Mouse (Mus musculus) CH12.LX (cell line): ENCODE measurements around the gene Dlgap3. TPM values are rescaled to one million over a fixed set of nuclear protein-coding genes. Genes with fewer than 3 reads are reported as not detected.

Source experiments
- DNase-seq: peaks from one replicate; pipeline ENCODE4 v3.0.0-alpha.2; 2013; ENCODE audit errors: extremely low read depth
- H3K27ac ChIP-seq: 2 replicates; pipeline ENCODE4 v1.5.1; 2012; ENCODE audit warnings: low read depth, mild to moderate bottlenecking, control low read depth, moderate library complexity; ENCODE audit not compliant: insufficient read depth
- H3K27me3 ChIP-seq: replicated peaks from 2 replicates; pipeline ENCODE3; 2012; ENCODE audit warnings: inconsistent platforms
- H3K36me3 ChIP-seq, 2 experiments: replicated peaks in 1 of 2; 2 replicates each; pipeline versions ENCODE3 to v1.6.1; 2012; ENCODE audit warnings: inconsistent platforms in 1 of 2, low read length in 1 of 2, mild to moderate bottlenecking in 1 of 2, mixed read lengths in 1 of 2, moderate library complexity in 1 of 2; ENCODE audit not compliant: control insufficient read depth in 1 of 2, insufficient read depth in 1 of 2
- H3K4me1 ChIP-seq, 2 experiments: 2 replicates each; pipeline ENCODE4 v1.6.1; 2012; ENCODE audit warnings: inconsistent platforms in 1 of 2, moderate library complexity in 1 of 2; ENCODE audit not compliant: insufficient read depth in 2 of 2, control insufficient read depth in 1 of 2
- H3K4me2 ChIP-seq: 2 replicates; pipeline ENCODE4 v1.6.1; 2012; ENCODE audit warnings: low read depth, mild to moderate bottlenecking, control low read depth; ENCODE audit not compliant: poor library complexity, insufficient read depth, severe bottlenecking
- H3K4me3 ChIP-seq, 3 experiments: fragments of 150-350 bp in 1 of 3; sonication (generic) in 1 of 3; replicated peaks in 1 of 3; 2 replicates each; pipeline versions ENCODE3 to v1.5.1; 2011 to 2012; ENCODE audit warnings: low read depth in 2 of 3, low read length in 2 of 3, mild to moderate bottlenecking in 2 of 3, moderate library complexity in 2 of 3, control low read depth in 1 of 3, improper control_type of control experiment in 1 of 3, inconsistent platforms in 1 of 3, mixed read lengths in 1 of 3; ENCODE audit not compliant: poor library complexity in 1 of 3
- H3K79me2 ChIP-seq: replicated peaks from 2 replicates; pipeline ENCODE4 v1.6.1; 2012; ENCODE audit warnings: mild to moderate bottlenecking, moderate library complexity; ENCODE audit not compliant: control insufficient read depth, poor library complexity, insufficient read depth, severe bottlenecking; ENCODE audit errors: extremely low read depth
- H3K9ac ChIP-seq: 2 replicates; pipeline ENCODE4 v1.6.1; 2012; ENCODE audit warnings: low read depth, mild to moderate bottlenecking, control low read depth, moderate library complexity; ENCODE audit not compliant: insufficient read depth
- H3K9me3 ChIP-seq: replicated peaks from 2 replicates; pipeline ENCODE3; 2012; ENCODE audit warnings: low read length, inconsistent platforms, mixed read lengths
- BHLHE40 ChIP-seq: IDR thresholded peaks from 2 replicates; pipeline ENCODE4 v1.6.1; 2011; ENCODE audit warnings: mild to moderate bottlenecking, low read depth, low read length, improper control_type of control experiment
- CHD1 ChIP-seq: IDR thresholded peaks from 2 replicates; pipeline ENCODE4 v1.6.1; 2012; ENCODE audit warnings: low read depth, low read length, improper control_type of control experiment, inconsistent platforms
- CHD2 ChIP-seq: IDR thresholded peaks from 2 replicates; pipeline ENCODE4 v1.6.1; 2011; ENCODE audit warnings: low read length, improper control_type of control experiment
- ELF1 ChIP-seq: IDR thresholded peaks from 2 replicates; pipeline ENCODE4 v1.6.1; 2014; ENCODE audit warnings: low read depth, mild to moderate bottlenecking, inconsistent platforms, low read length, improper control_type of control experiment
- EP300 ChIP-seq: IDR thresholded peaks from 2 replicates; pipeline ENCODE4 v1.6.1; 2011; ENCODE audit warnings: low read length, improper control_type of control experiment
- ETS1 ChIP-seq: conservative IDR thresholded peaks from 2 replicates; pipeline ENCODE4 v1.6.1; 2012; ENCODE audit warnings: low read depth, mild to moderate bottlenecking, inconsistent platforms, low read length, improper control_type of control experiment, moderate library complexity
- GABPA ChIP-seq: IDR thresholded peaks from 2 replicates; pipeline ENCODE4 v1.6.1; 2012; ENCODE audit warnings: low read depth, low read length, improper control_type of control experiment, inconsistent platforms; ENCODE audit not compliant: insufficient replicate concordance
- HCFC1 ChIP-seq: IDR thresholded peaks from 2 replicates; pipeline ENCODE4 v1.6.1; 2012; ENCODE audit warnings: low read depth, mild to moderate bottlenecking, inconsistent platforms, low read length, improper control_type of control experiment
- IRF4 ChIP-seq: IDR thresholded peaks from 2 replicates; pipeline ENCODE4 v1.6.1; 2014; ENCODE audit warnings: low read depth, mild to moderate bottlenecking, inconsistent platforms, low read length, improper control_type of control experiment
- JUN ChIP-seq: IDR thresholded peaks from 2 replicates; pipeline ENCODE4 v1.6.1; 2011; ENCODE audit warnings: low read depth, mild to moderate bottlenecking, low read length, improper control_type of control experiment, moderate library complexity; ENCODE audit not compliant: insufficient read depth
- KAT2A ChIP-seq: IDR thresholded peaks from 2 replicates; pipeline ENCODE4 v1.6.1; 2012; ENCODE audit warnings: low read length, improper control_type of control experiment, inconsistent platforms; ENCODE audit not compliant: insufficient replicate concordance
- MAX ChIP-seq: IDR thresholded peaks from 2 replicates; pipeline ENCODE4 v1.6.1; 2011; ENCODE audit warnings: low read length, improper control_type of control experiment
- MAZ ChIP-seq: IDR thresholded peaks from 2 replicates; pipeline ENCODE4 v1.6.1; 2012; ENCODE audit warnings: low read depth, mild to moderate bottlenecking, inconsistent platforms, low read length, improper control_type of control experiment, moderate library complexity
- MEF2A ChIP-seq: IDR thresholded peaks from 2 replicates; pipeline ENCODE4 v1.6.1; 2014; ENCODE audit warnings: low read depth, mild to moderate bottlenecking, inconsistent platforms, low read length, improper control_type of control experiment, borderline replicate concordance
- NRF1 ChIP-seq: IDR thresholded peaks from 2 replicates; pipeline ENCODE4 v1.6.1; 2014; ENCODE audit warnings: low read depth, mild to moderate bottlenecking, inconsistent platforms, low read length, improper control_type of control experiment, moderate library complexity
- PAX5 ChIP-seq: IDR thresholded peaks from 2 replicates; pipeline ENCODE4 v1.6.1; 2012; ENCODE audit warnings: low read length, inconsistent platforms, mixed read lengths
- RAD21 ChIP-seq: IDR thresholded peaks from 2 replicates; pipeline ENCODE4 v1.6.1; 2011; ENCODE audit warnings: low read depth, mild to moderate bottlenecking, low read length, improper control_type of control experiment, moderate library complexity
- RCOR1 ChIP-seq: conservative IDR thresholded peaks from 2 replicates; pipeline ENCODE4 v1.6.1; 2012; ENCODE audit warnings: low read depth, mild to moderate bottlenecking, inconsistent platforms, low read length, improper control_type of control experiment
- SMC3 ChIP-seq: IDR thresholded peaks from 2 replicates; pipeline ENCODE4 v1.6.1; 2011; ENCODE audit warnings: low read depth, low read length, improper control_type of control experiment
- TBP ChIP-seq: conservative IDR thresholded peaks from 2 replicates; pipeline ENCODE4 v1.6.1; 2011; ENCODE audit warnings: low read depth, low read length, improper control_type of control experiment
- UBTF ChIP-seq: IDR thresholded peaks from 2 replicates; pipeline ENCODE4 v1.6.1; 2012; ENCODE audit warnings: low read depth, mild to moderate bottlenecking, inconsistent platforms, low read length, improper control_type of control experiment, moderate library complexity
- USF1 ChIP-seq: IDR thresholded peaks from 2 replicates; pipeline ENCODE4 v1.6.1; 2014; ENCODE audit warnings: low read depth, mild to moderate bottlenecking, inconsistent platforms, low read length, improper control_type of control experiment
- USF2 ChIP-seq: conservative IDR thresholded peaks from 2 replicates; pipeline ENCODE4 v1.6.1; 2011; ENCODE audit warnings: low read depth, low read length, improper control_type of control experiment
- ZC3H11A ChIP-seq: IDR thresholded peaks from 2 replicates; pipeline ENCODE4 v1.6.1; 2012; ENCODE audit warnings: low read depth, mild to moderate bottlenecking, inconsistent platforms, low read length, improper control_type of control experiment
- ZMIZ1 ChIP-seq: IDR thresholded peaks from 2 replicates; pipeline ENCODE4 v1.6.1; 2012; ENCODE audit warnings: low read depth, mild to moderate bottlenecking, inconsistent platforms, low read length, improper control_type of control experiment
- dilution Hi-C: fragments of 300-500 bp; cut with MboI; formaldehyde crosslinking; loops from 2 replicates; pipeline ENCODE4 v1.14.3; 2020; ENCODE audit warnings: low sequenced_read_pairs; ENCODE audit not compliant: extremely low pct_unique_long_range_greater_than_20kb, extremely low pct_ligation_motif_present
- in situ Hi-C: fragments of 300-500 bp; cut with MboI; formaldehyde crosslinking; loops from 3 replicates; pipeline ENCODE4 v1.14.3; 2019; ENCODE audit warnings: low sequenced_read_pairs, low pct_ligation_motif_present, low pct_unique_long_range_greater_than_20kb, mixed read lengths
- polyA plus RNA-seq: library from polyadenylated mRNA; unstranded; fragments of >175 nt; gene quantifications from 2 replicates; pipeline ENCODE4 v1.2.1, GENCODE M21; 2012; ENCODE audit warnings: low read depth; ENCODE audit not compliant: insufficient read length
- total RNA-seq, 2 experiments: library from RNA; depleted of rRNA; stranded (reverse); fragments of 300-350 nt in 1 of 2; fragments of >200 nt in 1 of 2; gene quantifications; 2 replicates each; pipeline ENCODE4 v1.2.3; 2012 to 2014

Dlgap3 gene
- total and polyA plus RNA-seq, 3 experiments, result 0.07 to 0.55 (median 0.08) TPM

GRCm38 (mm10) chr4:127163926-127164325, 5.1 kb upstream of the Dlgap3 start:
- Histone ChIP-seq H3K36me3 (no peaks in the 10 kb centered on the region), H3K9ac (no peak overlapping the region), H3K4me3 (no peak overlapping the region), H3K27me3 (peaks cover 62% of the 10 kb centered on the region), H3K4me1 (peaks cover 0 to 5% of the 10 kb centered on the region in 2 experiments; a peak in 1 of 4 replicates), H3K27ac (no peak overlapping the region), H3K9me3 (no peaks in the 10 kb centered on the region), H3K4me2 (no peak overlapping the region), H3K79me2 (no peaks in the 10 kb centered on the region)
- dilution Hi-C loops (no loop called here), in situ Hi-C loops (no loop called here)
- TF ChIP-seq HCFC1 (no peak), EP300 (no peak), MAX (no peak), ELF1 (no peak), CHD1 (no peak), MAZ (no peak), NRF1 (no peak), ETS1 (no peak)
- DNase-seq, result no peak

DNA sequence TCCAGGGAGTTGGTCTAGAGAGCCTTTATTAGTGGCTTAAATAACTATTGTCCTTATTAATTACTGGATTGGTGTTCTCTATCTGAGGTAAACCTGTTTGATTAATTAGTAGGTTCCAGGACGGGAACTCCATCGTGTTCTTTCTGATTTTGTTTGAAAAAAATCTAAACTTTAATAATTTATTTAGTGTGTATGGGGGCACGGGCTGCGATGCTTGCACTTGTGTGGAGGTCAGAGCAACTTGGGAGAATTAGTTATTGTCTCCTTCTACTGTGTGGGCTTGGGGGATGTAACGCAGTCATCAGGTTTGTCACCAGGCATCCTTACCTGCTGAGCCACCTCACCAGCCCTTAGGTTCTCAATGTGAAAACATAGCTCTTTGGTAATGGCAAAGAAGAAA, 1.9 kb upstream of the Dlgap3 start:
- Histone ChIP-seq H3K36me3 (no peaks in the 10 kb centered on the region), H3K4me1 (peaks cover 4 to 5% of the 10 kb centered on the region in 2 experiments; a peak in 3 of 4 replicates), H3K4me2 (no peak overlapping the region), H3K27ac (no peak overlapping the region), H3K9ac (no peak overlapping the region), H3K4me3 (no peak overlapping the region), H3K27me3 (peaks cover 81% of the 10 kb centered on the region), H3K9me3 (peaks cover 3% of the 10 kb centered on the region), H3K79me2 (no peaks in the 10 kb centered on the region)
- in situ Hi-C loops, result no loop called here
- no peak for DNase-seq
- TF ChIP-seq KAT2A, result no peak
- TF ChIP-seq MEF2A, result no peak
- TF ChIP-seq ZMIZ1, result no peak
- no peak for TF ChIP-seq USF2
- no peak for TF ChIP-seq BHLHE40
- no peak for TF ChIP-seq SMC3
- dilution Hi-C loops, result no loop called here

- peaks cover 3% of the 10 kb centered on the region for H3K9me3 ChIP-seq
- H3K4me1 ChIP-seq, result peaks cover 4 to 5% of the 10 kb centered on the region in 2 experiments; a peak in 3 of 4 replicates
- in situ Hi-C loops, result no loop called here
- TF ChIP-seq MAZ, result no peak
- no peak for TF ChIP-seq TBP
- no peak for TF ChIP-seq MEF2A
- TF ChIP-seq CHD2, result no peak
- TF ChIP-seq ELF1, result no peak
- TF ChIP-seq GABPA, result no peak
- no peak for TF ChIP-seq ZC3H11A
- TF ChIP-seq NRF1, result no peak
- no peak for TF ChIP-seq ETS1
- no peak for TF ChIP-seq IRF4
- no peak for TF ChIP-seq PAX5
- no peak for TF ChIP-seq RCOR1
- no peak for TF ChIP-seq UBTF
- no peak for TF ChIP-seq USF1
- no peak for TF ChIP-seq RAD21
- TF ChIP-seq JUN, result no peak
- no peak for TF ChIP-seq HCFC1
- TF ChIP-seq KAT2A, result no peak
Observed at GRCm38 (mm10) chr4:127167731-127168130, 1.3 kb upstream of the Dlgap3 start.

More at GRCm38 (mm10) chr4:127167731-127168130, 1.3 kb upstream of the Dlgap3 start:
- H3K79me2 ChIP-seq, result no peaks in the 10 kb centered on the region
- no peaks in the 10 kb centered on the region for H3K36me3 ChIP-seq
- no peak overlapping the region for H3K27ac ChIP-seq
- H3K4me3 ChIP-seq, result no peak overlapping the region
- dilution Hi-C loops, result no loop called here
- H3K27me3 ChIP-seq, result peaks cover 85% of the 10 kb centered on the region
- 0 out of 2 replicates have a peak overlapping the region, but pooled peaks have one; percentile 85 for H3K4me2 ChIP-seq
- DNase-seq, result no peak
- H3K9ac ChIP-seq, result no peak overlapping the region
